In genomic region chrX:95012033-95012432, GRCm38 (mm10) we compare ENCODE assay signal across 7 mouse cellular contexts. TPM values are rescaled to one million over a fixed set of nuclear protein-coding genes. Genes with fewer than 3 reads are reported as not detected.
DNase-seq lines count a peak whose midpoint lies in the region; ATAC-seq and TF ChIP-seq lines count a peak whose summit lies in the region.

No protein-coding gene starts in this region.

- H3K9ac ChIP-seq in hindbrain, postnatal 0 days (replicated peaks; ENCODE audit: low read length) = no peak overlapping the region
- H3K9ac ChIP-seq in hindbrain, embryonic 16.5 days (ENCODE audit: low read depth, low read length) = no peak overlapping the region
- no peak overlapping the region for H3K9ac ChIP-seq in stomach, postnatal 0 days (ENCODE audit: low read length)

- TF ChIP-seq EP300 in stomach, postnatal 0 days (optimal IDR thresholded peaks at IDR 0.05) = no peak

- H3K27me3 ChIP-seq in hindbrain, postnatal 0 days (ENCODE audit: insufficient read depth, low read length) = no peaks in the 10 kb centered on the region
- H3K27me3 ChIP-seq in hindbrain, embryonic 16.5 days (replicated peaks; ENCODE audit: control insufficient read depth, insufficient read depth, low read length) = no peaks in the 10 kb centered on the region
- H3K27me3 ChIP-seq in stomach, postnatal 0 days (ENCODE audit: control insufficient read depth, insufficient read depth, low read length) = no peaks in the 10 kb centered on the region

- H3K4me1 ChIP-seq in hindbrain, postnatal 0 days (ENCODE audit: insufficient read depth, low read length) = no peaks in the 10 kb centered on the region
- H3K4me1 ChIP-seq in hindbrain, embryonic 16.5 days (ENCODE audit: control insufficient read depth, insufficient read depth, low read depth, low read length) = no peaks in the 10 kb centered on the region
- no peaks in the 10 kb centered on the region for H3K4me1 ChIP-seq in stomach, postnatal 0 days (replicated peaks; ENCODE audit: control insufficient read depth, insufficient read depth)

- H3K27ac ChIP-seq in hindbrain, postnatal 0 days = no peak overlapping the region
- no peak overlapping the region for H3K27ac ChIP-seq in hindbrain, embryonic 16.5 days (ENCODE audit: low read depth, low read length)
- H3K27ac ChIP-seq in stomach, postnatal 0 days (replicated peaks) = no peak overlapping the region

- peak; percentile 74 for DNase-seq in hindbrain, postnatal 0 days (ENCODE audit: low spot score)
- peak; percentile 5 for DNase-seq in right cerebral cortex, adult 18-20 months
- DNase-seq in right cerebral cortex, postnatal 4 days = no peak
- DNase-seq in c-Kit-positive CD71-positive TER-119-positive erythroid progenitor cells, embryonic 14.5 days (ENCODE audit: low spot score) = peak; percentile 42
- DNase-seq in stomach, postnatal 0 days (ENCODE audit: low spot score) = no peak
- DNase-seq in testis, postnatal 14 days (ENCODE audit: low spot score) = no peak

- H3K9me3 ChIP-seq in hindbrain, postnatal 0 days (ENCODE audit: low read length) = no peaks in the 10 kb centered on the region
- no peaks in the 10 kb centered on the region for H3K9me3 ChIP-seq in hindbrain, embryonic 16.5 days (ENCODE audit: control insufficient read depth, low read length)
- no peaks in the 10 kb centered on the region for H3K9me3 ChIP-seq in stomach, postnatal 0 days (ENCODE audit: control insufficient read depth, low read length)

- ATAC-seq in hindbrain, postnatal 0 days = no peak
- ATAC-seq in hindbrain, embryonic 16.5 days = no peak
- no peak for ATAC-seq in stomach, postnatal 0 days (ENCODE audit: low FRiP score, low TSS enrichment)

- WGBS in hindbrain, postnatal 0 days = 30% methylated on average over 4 of the region's 4 CpGs
- WGBS in hindbrain, embryonic 16.5 days = 19% methylated on average over 4 of the region's 4 CpGs
- WGBS in stomach, postnatal 0 days = 20% methylated on average over 4 of the region's 4 CpGs

- H3K36me3 ChIP-seq in hindbrain, postnatal 0 days (ENCODE audit: insufficient read depth, low read length) = no peaks in the 10 kb centered on the region
- H3K36me3 ChIP-seq in hindbrain, embryonic 16.5 days (ENCODE audit: control insufficient read depth, insufficient read depth, low read length) = no peaks in the 10 kb centered on the region
- no peaks in the 10 kb centered on the region for H3K36me3 ChIP-seq in stomach, postnatal 0 days (ENCODE audit: control insufficient read depth, insufficient read depth, low read length)

- H3K4me2 ChIP-seq in hindbrain, postnatal 0 days (ENCODE audit: low read depth, low read length) = no peak overlapping the region
- H3K4me2 ChIP-seq in hindbrain, embryonic 16.5 days (ENCODE audit: low read length) = no peak overlapping the region
- H3K4me2 ChIP-seq in stomach, postnatal 0 days (replicated peaks; ENCODE audit: low read depth) = no peak overlapping the region

- H3K4me3 ChIP-seq in hindbrain, postnatal 0 days (ENCODE audit: low read length) = no peak overlapping the region
- H3K4me3 ChIP-seq in hindbrain, embryonic 16.5 days (ENCODE audit: low read length) = no peak overlapping the region
- no peak overlapping the region for H3K4me3 ChIP-seq in stomach, postnatal 0 days (ENCODE audit: low read depth, low read length)

- TF ChIP-seq CTCF in hindbrain, postnatal 0 days (IDR thresholded peaks at IDR 0.05; ENCODE audit: low read depth) = peak; percentile 67
- TF ChIP-seq CTCF in stomach, postnatal 0 days (IDR thresholded peaks at IDR 0.05; ENCODE audit: low read depth) = peak; percentile 78

RNA-seq across cellular contexts. Expression of gene Spin4, which starts 14.4 kb away (rescaled TPM):
- 3.9 and 5.1 TPM in 2 replicates for total RNA-seq in hindbrain, postnatal 0 days (2014; rRNA removed)
- 3.4 and 3.5 TPM in 2 replicates for polyA plus RNA-seq in hindbrain, postnatal 0 days (2015; fragmentation: Nextera tagmentation; extraction: Ambion mirVana)
- polyA plus RNA-seq in hindbrain, embryonic 16.5 days (2015; fragmentation: Nextera tagmentation; extraction: Ambion mirVana) = 2.8 and 3.3 TPM in 2 replicates
- 3.8 and 4.1 TPM in 2 replicates for polyA plus RNA-seq in stomach, postnatal 0 days (2015; fragmentation: Nextera tagmentation; extraction: Ambion mirVana)

Comparison
In these comparisons a context has a peak if more than half of its experiments do, and no peak if none do; other contexts are left out.
1. DNase-seq: peak in hindbrain, postnatal 0 days (single experiment), right cerebral cortex, adult 18-20 months (single experiment) and c-Kit-positive CD71-positive TER-119-positive erythroid progenitor cells, embryonic 14.5 days (single experiment); none in right cerebral cortex, postnatal 4 days (single experiment), stomach, postnatal 0 days (single experiment) and testis, postnatal 14 days (single experiment).